Mouse (Mus musculus): ENCODE data around the gene Ipo13.
A peak's percentile ranks its signal among the peaks of the same experiment; 100 is the strongest.

Ipo13 gene

GRCm38 (mm10) chr4:117882701-117883691 is 31.8 kb downstream of the Ipo13 start, which contains the start of gene B4galt2:
Gene B4galt2, minus strand, starts transcription at chr4:117883487.
- peak; percentile 64 for DNase-seq (ENCODE audit: low spot score)

GRCm38 (mm10) chr4:117878703-117879102 is 36.1 kb downstream of the Ipo13 start:
- DNase-seq (ENCODE audit: low spot score), result no peak

DNA sequence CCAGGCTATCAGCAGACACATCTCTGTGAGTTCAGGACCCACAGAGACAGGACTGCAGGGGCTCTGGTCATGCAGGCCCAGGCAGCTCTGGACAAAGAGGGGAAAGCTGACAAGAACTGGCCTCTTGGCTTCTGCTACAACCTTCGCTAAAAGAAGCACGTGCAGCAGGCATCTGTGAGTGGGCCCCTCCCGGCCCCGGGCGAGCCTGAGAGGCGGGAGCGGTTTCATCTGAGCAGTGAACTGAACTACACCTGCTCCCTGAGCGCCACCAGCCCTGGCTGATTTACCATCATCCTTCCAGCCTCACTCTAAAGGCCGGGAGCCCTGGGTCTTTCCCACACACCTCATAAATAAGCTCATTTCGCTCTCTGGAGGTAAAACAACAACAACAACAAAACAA is 36.5 kb downstream of the Ipo13 start:
- DNase-seq (ENCODE audit: low spot score), result no peak

DNA sequence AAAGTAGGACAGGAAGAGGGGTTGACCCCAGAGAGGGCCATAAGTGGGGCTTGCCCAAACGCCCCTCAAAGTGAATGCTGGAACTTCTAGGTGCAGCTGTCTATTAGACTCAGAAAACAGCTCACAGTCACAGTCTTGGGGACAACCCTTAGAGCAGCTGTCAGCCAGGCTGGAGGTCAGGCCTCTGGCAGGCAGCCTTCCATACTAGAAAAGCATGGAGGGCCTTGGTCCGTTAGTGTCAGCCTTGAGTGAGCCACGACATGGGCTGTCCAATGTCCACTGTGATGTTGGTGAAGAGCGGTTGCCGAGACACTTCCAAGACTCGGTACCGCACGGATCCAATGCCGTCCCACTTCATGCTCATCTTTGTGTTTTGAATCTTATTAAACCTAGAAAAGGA is 41.2 kb downstream of the Ipo13 start:
- no peak for DNase-seq (ENCODE audit: low spot score)

GRCm38 (mm10) chr4:117872471-117872886 is 42.3 kb downstream of the Ipo13 start, which contains the start of gene Ccdc24:
Gene Ccdc24, minus strand, starts transcription at chr4:117872557.
- peak; percentile 58 for DNase-seq (ENCODE audit: low spot score)

- DNase-seq (ENCODE audit: low spot score), result no peak
These were observed 43.0 kb downstream of the Ipo13 start for GRCm38 (mm10) chr4:117871787-117872186.

GRCm38 (mm10) chr4:117870437-117870836 is 44.4 kb downstream of the Ipo13 start:
- DNase-seq (ENCODE audit: low spot score), result no peak

GRCm38 (mm10) chr4:117869317-117869716 is 45.5 kb downstream of the Ipo13 start:
- no peak for DNase-seq (ENCODE audit: low spot score)

DNA sequence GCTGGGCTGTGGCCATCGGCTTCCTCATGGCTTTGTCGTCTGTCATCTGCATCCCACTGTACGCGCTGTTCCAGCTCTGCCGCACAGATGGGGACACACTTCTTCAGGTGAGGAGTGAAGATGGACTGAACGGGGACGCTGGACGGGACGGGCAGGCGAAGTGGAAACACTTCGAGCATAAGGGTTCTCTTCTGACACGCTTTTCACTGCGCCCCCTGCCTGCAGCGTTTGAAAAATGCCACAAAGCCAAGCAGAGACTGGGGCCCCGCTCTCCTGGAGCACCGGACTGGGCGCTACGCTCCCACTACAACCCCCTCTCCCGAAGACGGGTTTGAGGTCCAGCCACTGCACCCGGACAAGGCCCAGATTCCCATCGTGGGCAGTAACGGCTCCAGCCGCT is 47.0 kb downstream of the Ipo13 start:
- peak; percentile 81 for DNase-seq (ENCODE audit: low spot score)

DNA sequence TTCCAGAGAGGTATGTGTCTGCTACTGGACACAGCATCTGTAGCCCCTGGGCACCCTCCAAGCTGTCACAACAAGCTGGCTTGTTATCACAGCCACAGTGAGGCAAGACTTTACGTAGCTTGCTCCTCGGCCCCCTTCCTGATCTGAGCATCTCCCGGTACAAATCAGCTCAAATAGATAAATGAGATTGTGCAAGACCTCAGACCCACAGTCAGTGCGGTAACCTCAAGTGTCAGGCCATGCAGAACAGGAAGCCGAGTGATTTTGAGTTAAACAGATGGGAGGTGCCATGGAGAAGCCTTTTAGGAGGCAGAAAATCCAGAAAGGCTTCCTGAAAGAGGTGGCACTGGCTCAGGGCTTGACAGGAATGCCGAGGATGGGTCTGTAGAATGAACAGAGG is 47.8 kb downstream of the Ipo13 start:
- no peak for DNase-seq (ENCODE audit: low spot score)

GRCm38 (mm10) chr4:117866083-117866482 is 48.7 kb downstream of the Ipo13 start:
- DNase-seq (ENCODE audit: low spot score), result no peak

- DNase-seq (ENCODE audit: low spot score), result peak; percentile 59
These were observed 52.0 kb downstream of the Ipo13 start for GRCm38 (mm10) chr4:117862823-117863222.

DNA sequence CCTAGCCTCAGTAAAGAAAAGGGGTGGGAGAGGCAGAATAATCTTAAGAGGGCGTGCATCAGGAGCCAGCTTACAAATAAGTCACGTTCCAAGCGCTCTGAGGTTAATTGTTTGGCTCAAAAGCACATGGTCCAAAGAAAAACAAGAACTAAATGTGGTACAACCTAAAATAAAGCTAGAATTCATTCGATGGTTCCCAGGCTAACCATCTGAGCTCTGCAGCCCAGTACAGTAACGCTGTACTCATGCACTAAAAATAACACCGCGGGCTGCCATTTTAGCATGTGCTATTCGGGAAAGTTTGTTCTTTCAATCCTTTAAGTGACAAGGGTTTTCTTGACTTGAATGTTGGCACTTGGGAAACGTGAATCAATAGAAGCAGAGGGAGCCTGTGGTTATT is 54.2 kb downstream of the Ipo13 start:
- DNase-seq (ENCODE audit: low spot score), result no peak

DNA sequence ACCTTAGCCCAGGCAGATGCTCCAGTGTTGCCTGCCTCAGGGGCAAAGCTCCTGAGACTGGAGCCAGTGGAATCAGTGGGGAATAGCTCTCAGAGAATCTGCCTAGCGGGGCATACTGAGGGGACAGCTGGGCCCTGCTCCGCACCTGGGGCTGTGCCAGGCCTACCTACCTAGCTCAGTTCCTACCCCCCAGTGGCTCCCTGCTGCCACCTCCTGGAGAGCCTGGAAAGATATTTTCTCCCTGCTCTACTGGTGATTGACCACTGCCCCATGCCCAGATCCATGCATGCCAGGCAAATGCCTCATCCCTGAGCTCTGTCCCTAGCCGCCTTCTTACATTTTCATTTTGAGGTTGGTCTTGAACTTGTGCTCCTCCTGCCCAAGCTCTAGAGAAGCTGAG is 56.0 kb downstream of the Ipo13 start:
- DNase-seq (ENCODE audit: low spot score), result peak; percentile 67

GRCm38 (mm10) chr4:117855146-117855545 is 59.7 kb downstream of the Ipo13 start:
- no peak for DNase-seq (ENCODE audit: low spot score)

GRCm38 (mm10) chr4:117852152-117852868 is 62.5 kb downstream of the Ipo13 start:
- DNase-seq (ENCODE audit: low spot score), result no peak

GRCm38 (mm10) chr4:117850871-117851270 is 63.9 kb downstream of the Ipo13 start:
- DNase-seq (ENCODE audit: low spot score), result no peak

GRCm38 (mm10) chr4:117850176-117850575 is 64.6 kb downstream of the Ipo13 start:
- DNase-seq (ENCODE audit: low spot score), result no peak

DNA sequence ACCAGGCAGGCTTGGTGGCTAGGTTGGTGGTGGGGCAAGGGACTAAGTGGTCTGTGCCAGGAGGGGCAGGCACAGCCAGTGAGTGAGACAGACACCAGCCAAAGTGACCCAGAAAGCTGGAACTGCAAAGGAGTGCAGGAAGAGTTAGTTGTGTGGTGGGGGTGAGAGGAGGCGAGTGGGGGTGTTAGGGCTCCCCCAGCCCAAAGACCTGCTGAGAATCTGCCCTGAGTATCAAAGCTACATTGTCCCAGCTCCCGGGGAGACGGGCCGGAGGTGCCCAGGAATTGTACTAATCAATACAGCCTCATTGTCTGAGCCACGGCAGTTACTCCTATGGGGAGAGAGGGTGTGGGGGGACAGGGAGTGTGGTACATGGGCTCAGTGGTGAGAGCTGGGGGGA is 65.3 kb downstream of the Ipo13 start:
- DNase-seq (ENCODE audit: low spot score), result no peak

DNA sequence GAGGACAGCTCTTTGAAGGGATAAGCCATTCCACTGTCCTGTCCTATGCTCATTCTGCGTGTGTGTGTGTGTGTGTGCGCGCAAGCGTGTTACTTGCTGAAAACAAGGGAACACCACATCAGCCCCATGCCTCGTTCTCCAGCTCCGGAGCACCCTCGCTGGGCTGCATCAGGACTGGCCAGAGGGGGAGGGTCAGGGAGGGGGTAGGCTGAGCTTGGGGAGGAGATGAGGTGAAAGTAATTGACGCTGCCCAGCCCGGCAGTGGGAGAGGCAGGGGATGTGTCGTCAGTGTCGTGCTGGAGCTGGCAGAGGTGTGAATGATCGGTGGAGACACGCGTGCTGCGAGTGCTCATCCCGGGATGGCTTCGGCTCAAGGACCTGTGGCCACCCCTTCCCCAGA is 65.7 kb downstream of the Ipo13 start:
- DNase-seq (ENCODE audit: low spot score), result peak; percentile 46

- peak; percentile 79 for DNase-seq (ENCODE audit: low spot score)
These were observed 67.8 kb downstream of the Ipo13 start for GRCm38 (mm10) chr4:117847011-117847410.

DNA sequence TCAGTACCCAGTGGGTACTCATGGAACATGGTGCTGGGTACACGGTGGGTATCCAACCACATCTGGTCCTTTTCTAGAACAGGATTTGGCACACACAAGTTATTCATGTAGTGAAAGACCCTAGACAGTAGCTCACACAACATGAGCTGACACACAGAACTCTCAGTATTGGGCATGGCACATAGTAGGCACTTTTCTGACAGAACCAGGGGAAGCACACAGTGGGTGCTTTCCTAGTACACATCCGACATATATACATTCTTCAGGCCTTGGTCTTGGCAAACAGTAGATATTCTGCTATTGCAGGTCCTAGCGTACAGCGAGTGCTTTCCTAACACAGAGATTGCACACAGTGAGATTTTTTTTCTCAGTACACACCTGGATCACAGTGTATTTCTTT is 68.5 kb downstream of the Ipo13 start:
- no peak for DNase-seq (ENCODE audit: low spot score)

DNA sequence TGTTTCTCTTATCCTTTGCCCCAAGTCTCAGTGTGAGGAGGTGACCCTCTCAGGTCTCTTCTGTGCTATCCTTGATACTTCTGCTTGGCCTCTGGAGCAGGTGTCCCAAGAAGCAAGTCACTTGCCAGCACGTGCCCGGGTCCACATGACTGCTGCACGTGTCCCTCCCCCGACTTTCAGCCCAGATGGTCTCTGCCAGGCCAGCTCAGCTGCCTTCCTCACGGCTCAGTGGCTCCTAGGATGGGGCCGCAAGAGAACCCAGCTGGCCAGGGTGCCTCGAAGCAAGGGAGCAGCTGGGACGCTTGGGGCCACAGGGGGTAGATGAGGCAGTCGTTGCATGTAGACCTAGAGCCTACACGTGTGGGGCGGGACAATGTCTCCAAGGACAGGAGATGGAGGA is 69.5 kb downstream of the Ipo13 start:
- DNase-seq (ENCODE audit: low spot score), result peak; percentile 38
